Mouse (Mus musculus): ENCODE measurements around the gene Map3k11. TPM values are rescaled to one million over a fixed set of nuclear protein-coding genes. Genes with fewer than 3 reads are reported as not detected.
A peak's percentile ranks its signal among the peaks of the same experiment; 100 is the strongest.
"Not testable (repeated sequence)": the region's sequence is repeated elsewhere in the genome, so short reads cannot be mapped to it uniquely, and the experiment has no call there.

The Map3k11 gene
- polyA plus RNA-seq, 1 experiment from 2014 or later: 33.7 TPM

- no peak overlapping the region for H3K4me3 ChIP-seq (replicated peaks)
- no peak overlapping the region for H3K9ac ChIP-seq
- ATAC-seq: no peak
- H3K4me2 ChIP-seq (replicated peaks): no peak overlapping the region
- 91% methylated on average over 13 of the region's 13 CpGs for WGBS
- no peaks in the 10 kb centered on the region for H3K27me3 ChIP-seq (replicated peaks)
- peaks cover 59% of the 10 kb centered on the region for H3K36me3 ChIP-seq
- H3K4me1 ChIP-seq (replicated peaks): peaks cover 12% of the 10 kb centered on the region
- H3K27ac ChIP-seq: no peak overlapping the region
- no peaks in the 10 kb centered on the region for H3K9me3 ChIP-seq
Observed at GRCm38 (mm10) chr19:5684985-5685384, 3.6 kb upstream of the Map3k11 start.

DNA sequence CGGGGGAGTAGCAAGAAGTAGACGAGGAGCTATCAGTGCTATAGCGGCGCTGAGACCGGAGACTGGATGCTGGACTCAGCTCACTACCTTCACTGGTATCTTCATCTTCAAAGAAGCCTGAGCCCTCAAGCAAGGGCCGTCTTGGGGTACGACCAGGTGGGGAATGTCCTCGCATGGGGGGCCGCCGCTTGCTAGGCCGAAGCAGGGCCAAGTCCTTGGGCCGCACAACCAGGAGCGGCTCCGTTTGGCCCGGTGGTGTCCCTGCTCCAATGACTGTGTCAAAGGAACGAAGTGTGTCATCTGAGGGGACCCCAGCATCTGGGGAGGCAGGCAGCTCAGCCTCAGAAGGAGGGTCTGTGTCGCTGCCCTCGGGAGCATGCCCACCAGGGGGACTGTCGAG, 3.1 kb upstream of the Map3k11 start:
- no peak overlapping the region for H3K4me3 ChIP-seq (replicated peaks)
- peaks cover 16% of the 10 kb centered on the region for H3K4me1 ChIP-seq (replicated peaks)
- WGBS: 96% methylated on average over 19 of the region's 19 CpGs
- H3K4me2 ChIP-seq (replicated peaks): no peak overlapping the region
- H3K36me3 ChIP-seq: peaks cover 55% of the 10 kb centered on the region
- no peak overlapping the region for H3K27ac ChIP-seq
- no peak overlapping the region for H3K9ac ChIP-seq
- ATAC-seq: no peak
- no peaks in the 10 kb centered on the region for H3K27me3 ChIP-seq (replicated peaks)
- no peaks in the 10 kb centered on the region for H3K9me3 ChIP-seq

DNA sequence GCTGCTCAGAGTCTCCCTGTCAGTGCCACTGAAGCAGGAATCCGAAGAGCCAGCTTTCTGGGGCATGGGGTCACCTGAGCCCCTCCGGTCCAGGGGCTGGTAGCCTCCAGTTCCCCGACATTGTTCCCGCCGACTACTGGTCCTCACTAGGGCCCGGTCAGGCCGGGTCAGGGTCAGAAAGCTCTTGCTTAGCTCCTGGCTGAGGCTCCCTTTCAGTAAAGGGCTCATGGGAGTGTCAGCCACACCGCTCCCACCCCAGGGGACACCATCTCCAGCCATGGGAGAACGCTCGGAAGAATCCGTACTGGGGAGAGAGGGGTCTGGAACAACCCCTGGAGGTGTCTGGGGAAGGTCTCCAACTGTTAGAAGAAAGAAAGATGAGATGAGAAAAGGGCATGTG, 2.7 kb upstream of the Map3k11 start:
- Histone ChIP-seq H3K9ac (no peak overlapping the region), H3K27ac (no peak overlapping the region), H3K27me3 (replicated peaks) (no peaks in the 10 kb centered on the region), H3K36me3 (peaks cover 51% of the 10 kb centered on the region), H3K4me1 (replicated peaks) (peaks cover 21% of the 10 kb centered on the region), H3K4me3 (replicated peaks) (no peak overlapping the region), H3K4me2 (replicated peaks) (no peak overlapping the region), H3K9me3 (no peaks in the 10 kb centered on the region)
- ATAC-seq: no peak
- WGBS: 93% methylated on average over 11 of the region's 11 CpGs

DNA sequence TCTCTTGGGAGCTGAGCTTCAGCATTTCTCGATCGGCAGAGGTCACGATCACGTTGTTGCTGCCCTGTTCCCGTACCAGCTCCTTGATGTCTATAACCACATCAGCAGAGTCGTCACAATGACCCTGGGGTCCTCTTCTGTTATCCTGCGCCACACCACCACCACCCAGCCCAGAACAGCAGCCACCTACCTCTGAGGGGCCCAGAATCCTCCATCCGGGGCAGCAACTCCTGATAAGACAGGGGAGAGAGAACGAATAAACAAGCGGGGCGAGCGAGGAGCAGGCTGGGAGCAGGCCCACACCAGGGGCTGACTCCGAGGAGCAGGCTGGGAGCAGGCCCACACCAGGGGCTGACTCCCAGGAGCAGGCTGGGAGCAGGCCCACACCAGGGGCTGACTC, 2.1 kb upstream of the Map3k11 start:
- Histone ChIP-seq H3K36me3 (peaks cover 45% of the 10 kb centered on the region), H3K4me3 (replicated peaks) (no peak overlapping the region), H3K9ac (no peak overlapping the region), H3K27ac (no peak overlapping the region), H3K4me1 (replicated peaks) (peaks cover 26% of the 10 kb centered on the region), H3K4me2 (replicated peaks) (no peak overlapping the region), H3K27me3 (replicated peaks) (no peaks in the 10 kb centered on the region), H3K9me3 (no peaks in the 10 kb centered on the region)
- ATAC-seq: no peak
- 84% methylated on average over 13 of the region's 13 CpGs for WGBS

DNA sequence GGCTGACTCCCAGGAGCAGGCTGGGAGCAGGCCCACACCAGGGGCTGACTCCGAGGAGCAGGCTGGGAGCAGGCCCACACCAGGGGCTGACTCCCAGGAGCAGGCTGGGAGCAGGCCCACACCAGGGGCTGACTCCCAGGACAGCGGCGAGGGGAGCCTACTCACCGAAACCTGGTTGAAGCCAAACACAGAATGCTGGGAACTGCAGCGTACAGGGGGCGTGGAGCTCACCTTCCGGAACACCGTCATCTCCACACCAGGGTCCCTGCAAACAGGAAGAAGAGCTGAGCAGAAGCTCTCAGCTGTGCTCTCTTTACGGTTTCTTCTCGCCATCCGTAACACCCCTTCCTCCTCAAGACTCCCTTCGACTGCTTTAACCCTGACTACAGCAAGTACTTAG, 1.6 kb upstream of the Map3k11 start:
- not testable (repeated sequence) for H3K9me3 ChIP-seq; ATAC-seq; H3K27me3 ChIP-seq (replicated peaks); H3K27ac ChIP-seq
- Histone ChIP-seq H3K4me3 (replicated peaks) (0 out of 2 replicates have a peak overlapping the region, but pooled peaks have one; percentile 87), H3K4me2 (replicated peaks) (peak overlapping the region; percentile 96), H3K9ac (0 out of 2 replicates have a peak overlapping the region, but pooled peaks have one; percentile 85), H3K36me3 (peaks cover 40% of the 10 kb centered on the region), H3K4me1 (replicated peaks) (peaks cover 31% of the 10 kb centered on the region)
- WGBS: 93% methylated on average over 12 of the region's 12 CpGs

DNA sequence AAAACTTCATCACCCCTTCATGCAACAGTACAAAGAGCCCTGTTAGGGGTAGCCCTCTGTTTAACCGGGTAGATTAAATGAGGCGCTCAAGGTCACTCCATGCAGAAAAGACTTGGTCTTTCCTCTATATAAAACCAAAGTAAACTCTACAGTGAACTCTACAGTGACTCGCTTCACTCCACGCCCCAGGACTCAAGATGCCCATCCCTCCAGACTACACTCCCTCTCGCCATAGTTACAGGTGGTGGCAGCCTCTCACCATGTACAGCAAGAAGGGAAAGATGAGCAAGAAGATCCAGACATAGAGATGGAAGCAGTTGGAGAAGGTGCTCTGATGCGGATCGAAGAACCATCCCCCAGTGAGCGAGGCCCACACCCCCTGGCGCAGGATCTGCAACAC, 804 bp upstream of the Map3k11 start:
- Histone ChIP-seq H3K4me1 (replicated peaks) (peaks cover 39% of the 10 kb centered on the region), H3K9ac (peak overlapping the region; percentile 85), H3K27ac (peak overlapping the region; percentile 96), H3K27me3 (replicated peaks) (no peaks in the 10 kb centered on the region), H3K4me3 (replicated peaks) (peak overlapping the region; percentile 87), H3K4me2 (replicated peaks) (peak overlapping the region; percentile 96), H3K9me3 (no peaks in the 10 kb centered on the region), H3K36me3 (peaks cover 35% of the 10 kb centered on the region)
- whole genome bisulfite sequencing: 16% methylated on average over 9 of the region's 9 CpGs
- ATAC-seq: no peak

- no peak for ATAC-seq
- Histone ChIP-seq H3K9ac (peak overlapping the region; percentile 92), H3K9me3 (no peaks in the 10 kb centered on the region), H3K4me3 (replicated peaks) (peak overlapping the region; percentile 87), H3K4me2 (replicated peaks) (peak overlapping the region; percentile 96), H3K27ac (peak overlapping the region; percentile 96), H3K36me3 (peaks cover 32% of the 10 kb centered on the region), H3K27me3 (replicated peaks) (no peaks in the 10 kb centered on the region), H3K4me1 (replicated peaks) (peaks cover 51% of the 10 kb centered on the region)
- WGBS: under 1% methylated on average over 7 of the region's 7 CpGs
Observed at GRCm38 (mm10) chr19:5689088-5689428, 516 bp downstream of the Map3k11 start.

GRCm38 (mm10) chr19:5689565-5690342, 1.2 kb downstream of the Map3k11 start:
- H3K4me3 ChIP-seq (replicated peaks): peak overlapping the region; percentile 87
- peaks cover 25% of the 10 kb centered on the region for H3K36me3 ChIP-seq
- H3K27me3 ChIP-seq (replicated peaks): no peaks in the 10 kb centered on the region
- H3K4me2 ChIP-seq (replicated peaks): peak overlapping the region; percentile 96
- ATAC-seq: peak; percentile 76
- H3K4me1 ChIP-seq (replicated peaks): peaks cover 51% of the 10 kb centered on the region
- H3K27ac ChIP-seq: peak overlapping the region; percentile 96
- H3K9ac ChIP-seq: peak overlapping the region; percentile 92
- no peaks in the 10 kb centered on the region for H3K9me3 ChIP-seq
- 6% methylated on average over 42 of the region's 42 CpGs for WGBS

DNA sequence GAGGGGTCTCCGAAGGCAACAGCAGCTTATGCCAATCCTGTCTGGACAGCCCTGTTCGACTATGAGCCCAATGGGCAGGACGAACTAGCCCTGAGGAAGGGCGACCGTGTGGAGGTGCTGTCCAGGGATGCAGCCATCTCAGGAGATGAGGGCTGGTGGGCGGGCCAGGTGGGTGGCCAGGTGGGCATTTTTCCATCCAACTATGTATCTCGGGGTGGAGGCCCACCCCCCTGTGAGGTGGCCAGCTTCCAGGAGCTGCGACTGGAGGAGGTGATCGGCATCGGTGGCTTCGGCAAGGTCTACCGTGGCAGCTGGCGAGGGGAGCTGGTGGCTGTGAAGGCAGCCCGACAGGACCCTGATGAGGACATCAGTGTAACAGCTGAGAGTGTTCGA, 1.8 kb downstream of the Map3k11 start:
- Histone ChIP-seq H3K36me3 (peaks cover 23% of the 10 kb centered on the region), H3K4me1 (replicated peaks) (peaks cover 51% of the 10 kb centered on the region), H3K4me3 (replicated peaks) (peak overlapping the region; percentile 87), H3K27ac (peak overlapping the region; percentile 96), H3K9me3 (no peaks in the 10 kb centered on the region), H3K9ac (peak overlapping the region; percentile 92), H3K4me2 (replicated peaks) (peak overlapping the region; percentile 96), H3K27me3 (replicated peaks) (no peaks in the 10 kb centered on the region)
- WGBS: 53% methylated on average over 15 of the region's 15 CpGs
- no peak for ATAC-seq

DNA sequence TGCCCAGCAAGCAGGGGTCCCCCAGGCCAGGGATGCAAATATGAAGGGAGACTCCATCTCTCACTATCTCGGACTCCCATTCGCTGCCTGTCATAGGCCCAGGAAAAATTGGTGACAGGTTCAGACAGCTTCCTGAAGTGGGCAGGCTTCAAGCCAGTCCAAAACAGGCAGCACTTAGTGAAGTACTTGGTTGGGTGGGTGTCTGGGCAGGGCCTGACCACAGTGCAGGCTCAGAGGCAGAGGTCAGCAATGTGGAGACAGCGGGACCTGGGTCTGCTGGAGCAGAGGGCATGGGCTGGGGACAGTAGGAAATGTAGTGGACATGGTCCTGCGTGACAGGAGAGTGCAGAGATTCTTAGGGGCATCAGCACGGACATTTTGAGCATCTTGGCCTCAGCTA, 3.1 kb downstream of the Map3k11 start:
- Histone ChIP-seq H3K9me3 (no peaks in the 10 kb centered on the region), H3K36me3 (peaks cover 19% of the 10 kb centered on the region), H3K27ac (peak overlapping the region; percentile 57), H3K4me1 (replicated peaks) (peaks cover 51% of the 10 kb centered on the region), H3K9ac (peak overlapping the region; percentile 92), H3K27me3 (replicated peaks) (no peaks in the 10 kb centered on the region), H3K4me2 (replicated peaks) (peak overlapping the region; percentile 96), H3K4me3 (replicated peaks) (peak overlapping the region; percentile 87)
- no peak for ATAC-seq
- 72% methylated on average over 5 of the region's 5 CpGs for WGBS

DNA sequence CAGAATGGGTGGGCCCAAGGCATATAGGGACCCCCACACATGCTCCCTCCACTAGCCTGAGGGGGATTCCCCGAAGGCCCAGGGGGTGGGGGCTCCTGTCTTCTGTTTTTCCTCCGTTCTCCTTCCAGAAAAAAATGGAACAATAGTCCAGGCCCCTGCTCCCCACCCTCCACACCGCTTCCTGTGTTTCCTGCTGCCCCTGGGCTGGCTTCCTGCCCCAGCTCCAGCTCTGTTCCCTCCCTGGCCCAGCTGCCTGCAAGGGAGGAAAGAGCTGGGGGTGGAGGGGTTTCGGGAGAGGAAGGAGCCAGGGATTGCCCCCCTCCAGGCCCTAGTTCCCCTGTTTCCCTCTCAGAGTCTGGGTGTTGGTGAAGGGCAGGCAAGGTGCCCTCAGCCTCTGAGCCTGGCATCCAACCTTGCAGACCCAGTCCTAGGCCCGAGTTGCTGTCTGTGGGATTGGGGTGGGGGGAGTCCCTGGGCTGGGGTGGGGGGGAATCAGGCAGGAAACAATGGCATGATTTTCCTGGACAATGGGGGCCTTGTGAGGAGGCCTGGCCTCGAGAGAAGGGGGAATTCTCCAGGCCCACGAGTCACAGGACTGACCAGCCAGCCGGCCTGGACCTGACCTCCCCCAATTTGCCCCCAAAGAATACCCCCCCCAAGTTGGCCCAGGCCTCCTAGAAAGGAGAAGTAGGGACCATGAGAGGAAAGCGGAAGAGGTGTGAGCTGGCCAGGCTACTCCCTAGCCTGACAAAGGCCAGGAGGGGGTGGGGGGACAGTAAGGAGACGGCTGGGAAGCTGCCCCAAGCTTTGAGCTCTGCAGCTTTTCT, 3.8 kb downstream of the Map3k11 start:
- H3K4me2 ChIP-seq (replicated peaks): peak overlapping the region; percentile 96
- peak overlapping the region; percentile 92 for H3K9ac ChIP-seq
- no peak for ATAC-seq
- H3K9me3 ChIP-seq: no peaks in the 10 kb centered on the region
- H3K4me3 ChIP-seq (replicated peaks): peak overlapping the region; percentile 87
- H3K27me3 ChIP-seq (replicated peaks): no peaks in the 10 kb centered on the region
- 55% methylated on average over 10 of the region's 10 CpGs for WGBS
- peaks cover 47% of the 10 kb centered on the region for H3K4me1 ChIP-seq (replicated peaks)
- peak overlapping the region; percentile 48 for H3K27ac ChIP-seq
- H3K36me3 ChIP-seq: peaks cover 21% of the 10 kb centered on the region

DNA sequence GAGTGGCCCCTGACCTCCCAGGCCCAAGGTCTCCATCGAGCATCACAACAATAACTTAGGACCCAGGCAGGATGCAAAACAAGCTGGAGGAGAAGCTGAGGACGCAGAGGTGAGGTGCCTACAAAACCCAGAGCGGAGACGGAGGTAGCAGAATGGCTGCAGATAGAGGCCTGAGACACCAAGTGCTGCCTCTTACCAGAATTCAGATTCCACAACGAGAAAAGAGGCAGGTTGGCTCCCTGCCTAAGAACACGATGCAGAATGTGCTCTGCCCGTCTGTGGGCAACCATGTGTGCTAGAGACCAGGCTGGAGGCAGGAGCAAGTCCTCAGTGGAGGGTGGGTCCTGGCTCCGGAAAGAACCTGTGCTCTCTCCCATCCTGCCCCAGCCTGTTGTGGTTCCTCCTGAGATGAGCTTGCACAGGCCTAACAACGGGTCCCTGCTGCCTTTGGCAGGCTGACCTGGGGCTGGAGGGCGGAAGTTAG, 4.4 kb downstream of the Map3k11 start:
- Histone ChIP-seq H3K27ac (peak overlapping the region; percentile 48), H3K4me1 (replicated peaks) (peaks cover 41% of the 10 kb centered on the region), H3K9me3 (no peaks in the 10 kb centered on the region), H3K4me2 (replicated peaks) (peak overlapping the region; percentile 96), H3K4me3 (replicated peaks) (peak overlapping the region; percentile 87), H3K36me3 (peaks cover 27% of the 10 kb centered on the region), H3K27me3 (replicated peaks) (no peaks in the 10 kb centered on the region), H3K9ac (peak overlapping the region; percentile 92)
- WGBS: 70% methylated on average over 10 of the region's 10 CpGs
- no peak for ATAC-seq
